Mouse (Mus musculus): ENCODE results near the gene Usp4.

Gene Usp4

DNA sequence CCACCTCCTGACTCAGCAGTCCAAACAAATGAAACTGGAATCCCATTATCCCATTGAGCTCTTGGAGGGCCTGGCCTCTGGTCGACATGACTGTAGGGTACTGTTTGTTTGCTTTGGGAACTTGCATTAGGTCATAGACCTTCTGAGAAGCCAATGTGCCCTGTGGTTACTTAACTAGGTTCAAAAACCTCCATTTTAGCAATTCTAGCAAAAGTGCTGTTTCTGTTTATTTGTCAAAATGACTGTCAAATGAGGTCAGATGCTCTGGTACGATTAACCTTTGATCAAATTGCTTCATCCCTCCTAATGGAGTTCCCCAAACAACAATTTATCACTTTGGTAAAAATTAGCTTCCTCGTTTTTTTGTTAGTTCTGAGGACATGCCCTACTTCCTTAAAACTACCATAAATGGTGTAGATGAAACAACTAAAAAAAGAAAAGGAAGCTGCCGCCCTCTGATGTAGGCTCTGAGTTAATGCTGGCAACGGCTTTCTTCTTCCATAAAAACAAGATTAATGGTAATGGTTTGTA is 5.3 kb upstream of the Usp4 start:
- peak; percentile 20 to 45 for DNase-seq

DNA sequence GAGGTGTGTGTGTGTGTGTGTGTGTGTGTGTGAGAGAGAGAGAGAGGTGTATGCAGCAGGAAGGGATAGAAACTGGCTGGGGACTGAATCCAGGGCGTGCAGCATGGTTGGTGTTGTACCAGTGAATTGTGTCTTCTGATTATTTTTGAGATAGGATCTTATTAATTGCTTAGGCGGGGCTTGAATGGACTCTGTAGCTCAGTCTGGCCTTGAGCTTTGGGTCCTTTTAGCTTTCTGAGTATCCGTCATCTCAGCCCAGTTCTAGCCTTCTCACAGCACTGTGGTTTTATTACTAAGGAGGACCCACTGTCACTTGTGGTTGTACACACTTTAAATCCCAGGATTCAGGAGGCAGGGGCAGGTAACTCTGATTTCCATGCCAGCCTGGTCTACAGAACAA is 4.3 kb upstream of the Usp4 start:
- no peak for DNase-seq

DNA sequence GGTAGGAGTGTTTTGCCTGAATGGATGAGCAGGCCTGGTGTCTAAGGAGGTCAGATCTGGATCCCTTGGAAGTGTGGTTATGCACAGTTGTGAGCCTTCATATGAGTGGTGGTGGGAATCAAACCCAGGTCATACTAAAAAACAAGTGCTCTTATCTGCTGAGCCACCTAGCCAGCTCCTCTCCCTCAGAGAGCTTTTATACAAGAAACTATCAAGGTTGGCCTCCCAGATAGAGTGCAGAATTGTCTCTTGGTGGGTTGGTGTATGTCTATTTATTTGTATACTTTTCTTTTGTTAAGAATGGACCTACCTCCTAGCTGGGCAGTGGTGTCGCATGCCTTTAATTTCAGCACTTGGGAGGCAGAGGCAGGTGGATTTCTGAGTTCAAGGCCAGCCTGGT is 3.8 kb upstream of the Usp4 start:
- no peak for DNase-seq

DNA sequence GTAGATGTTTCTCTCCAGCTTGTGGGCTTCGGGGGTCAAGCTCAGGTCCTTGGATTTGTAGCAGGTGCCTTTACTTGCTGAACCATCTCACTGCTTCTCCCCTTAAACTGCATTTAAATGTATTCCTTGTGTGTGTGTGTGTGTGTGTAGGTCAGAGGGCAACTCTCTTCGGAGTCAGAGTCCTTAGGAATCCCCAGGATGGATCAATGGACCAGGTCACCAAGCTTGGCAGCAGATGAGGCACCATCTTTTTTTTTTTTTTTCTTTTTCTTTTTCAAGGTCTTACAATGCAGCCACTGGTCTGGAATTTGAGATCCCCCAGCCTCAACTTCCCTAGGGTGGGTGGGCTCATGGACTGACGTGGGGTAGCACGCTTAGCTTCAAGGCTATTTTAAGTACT is 3.2 kb upstream of the Usp4 start:
- no peak for DNase-seq

DNA sequence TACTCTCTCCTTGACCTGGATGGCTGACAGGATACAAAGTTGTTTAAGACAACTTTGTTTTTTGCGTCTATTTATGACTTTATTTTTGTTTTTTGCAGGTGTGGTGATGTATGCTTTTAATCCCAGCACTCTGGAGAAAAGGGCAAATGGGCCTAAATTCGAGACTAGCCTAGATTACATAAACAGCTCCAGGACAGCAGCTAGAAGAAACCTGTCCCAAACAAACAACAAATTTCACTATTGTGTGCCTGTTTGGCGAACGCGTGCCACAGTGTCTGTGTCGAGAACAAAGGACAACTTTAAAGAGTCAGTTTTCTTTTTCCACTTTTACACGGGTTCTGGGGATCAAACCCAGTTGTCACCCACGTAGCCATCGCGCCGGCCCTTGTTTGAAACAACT is 629 bp upstream of the Usp4 start:
- no peak for DNase-seq

DNA sequence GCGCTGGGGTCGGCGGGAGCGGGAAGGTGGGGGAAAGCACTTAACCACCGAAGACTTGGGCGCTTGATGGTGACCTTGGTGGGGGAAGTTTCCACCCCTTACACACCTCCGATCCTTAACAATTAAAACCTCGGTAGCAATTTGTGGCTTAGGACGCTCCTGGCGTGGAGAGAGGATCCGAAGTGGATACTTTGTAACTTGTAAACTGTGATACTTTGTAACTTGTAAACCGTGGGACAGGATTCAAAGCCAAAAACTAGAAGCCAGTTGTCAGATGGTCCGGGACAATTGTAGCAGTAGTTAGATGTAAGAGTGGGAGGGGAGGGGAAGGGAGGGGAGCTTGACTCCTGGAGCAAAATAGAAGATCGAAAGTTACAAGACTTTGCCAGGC is 632 bp downstream of the Usp4 start:
- no peak for DNase-seq

DNA sequence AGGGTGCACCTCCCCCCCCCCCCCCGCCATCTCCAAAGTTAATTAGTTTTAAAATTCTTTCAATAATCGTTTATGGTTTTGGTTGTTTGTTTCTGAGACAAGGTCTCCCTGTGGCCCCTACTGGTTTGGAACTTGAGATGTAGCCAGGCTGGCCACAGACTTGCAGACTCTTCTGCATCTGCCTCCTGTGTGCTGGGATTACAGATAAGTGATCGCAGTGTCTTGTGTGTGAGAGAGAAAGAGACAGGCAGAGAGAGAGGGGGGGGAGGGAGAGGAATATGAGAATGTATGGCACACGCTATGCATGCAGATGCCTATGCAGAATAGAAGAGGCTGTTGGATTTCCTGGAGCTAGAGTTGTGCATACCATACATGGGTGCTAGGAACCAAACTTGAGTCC is 2.1 kb downstream of the Usp4 start:
- no peak for DNase-seq

DNA sequence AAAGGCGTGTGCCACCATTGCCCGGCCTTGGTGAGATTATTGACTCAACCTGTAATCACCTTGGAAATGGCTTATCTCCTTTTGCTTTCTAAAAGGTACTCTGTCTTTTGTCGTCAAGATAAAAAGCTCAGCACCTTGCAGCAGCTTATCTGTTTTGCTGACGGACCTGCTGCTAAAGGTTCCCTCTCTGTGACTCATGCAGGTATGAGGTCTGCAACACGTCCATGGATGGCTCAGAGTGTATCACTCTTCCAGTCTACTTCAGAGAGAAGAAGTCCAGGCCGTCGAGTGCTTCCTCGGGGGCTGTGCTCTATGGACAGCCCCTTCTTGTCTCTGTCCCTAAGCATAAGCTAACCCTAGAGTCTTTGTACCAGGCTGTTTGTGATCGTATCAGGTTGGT is 30.6 kb downstream of the Usp4 start:
- DNase-seq, result no peak

DNA sequence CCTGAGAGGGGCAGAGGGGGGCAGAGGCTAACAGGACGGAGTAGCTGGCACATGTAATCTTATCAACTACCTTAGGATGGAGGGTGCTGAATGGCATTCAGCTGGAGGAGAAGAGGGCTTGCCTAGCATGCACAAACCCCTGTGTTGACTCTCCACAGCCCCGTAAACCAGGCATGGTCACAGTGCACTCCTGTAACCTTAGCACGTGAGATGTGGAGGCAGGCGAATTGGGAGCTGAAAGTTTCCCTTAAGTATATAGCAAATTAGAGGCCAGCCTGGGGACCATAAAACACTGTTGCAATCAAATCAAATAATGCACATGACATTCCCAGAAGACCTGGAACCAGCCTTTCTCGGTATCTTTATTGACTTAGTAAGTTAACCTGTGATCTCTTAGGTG is 31.1 kb downstream of the Usp4 start:
- DNase-seq, result no peak

DNA sequence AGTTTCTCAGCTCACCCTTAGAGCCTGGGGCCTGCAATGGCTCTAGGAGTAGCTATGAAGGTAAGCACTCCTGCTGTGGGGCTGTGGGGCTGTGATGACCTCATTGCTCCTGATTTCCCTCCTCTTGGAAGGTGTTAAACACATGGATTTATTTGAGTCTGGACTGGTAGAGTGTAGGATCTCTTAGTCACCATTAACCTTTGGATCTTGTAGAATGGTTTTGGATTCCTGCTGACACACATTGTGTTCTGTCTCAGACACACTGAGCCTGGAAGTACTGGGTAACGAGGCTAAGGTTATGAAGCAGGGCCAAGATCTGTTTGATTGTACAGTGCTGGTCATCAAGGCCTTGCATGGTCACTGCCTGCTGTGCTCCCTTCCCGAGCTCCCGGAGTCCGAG is 31.6 kb downstream of the Usp4 start:
- no peak for DNase-seq

DNA sequence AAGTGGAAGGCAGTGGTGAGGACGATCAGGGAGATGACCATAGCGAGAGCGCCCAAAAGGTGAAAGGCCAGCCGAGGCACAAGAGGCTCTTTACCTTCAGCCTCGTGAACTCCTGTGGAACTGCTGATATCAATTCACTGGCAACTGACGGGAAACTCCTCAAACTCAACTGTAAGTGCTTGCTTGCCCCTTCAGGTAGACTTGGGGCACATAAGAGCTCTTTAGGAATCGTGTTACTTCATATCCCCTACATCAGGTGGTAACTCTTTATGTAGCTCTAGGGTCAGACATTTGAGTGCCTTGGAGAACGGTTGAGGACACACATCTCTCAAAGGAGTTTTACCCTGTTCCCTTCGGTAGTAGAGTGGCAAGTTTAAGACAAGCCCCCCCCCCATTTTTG is 33.7 kb downstream of the Usp4 start:
- DNase-seq, result peak; percentile 53 to 65

DNA sequence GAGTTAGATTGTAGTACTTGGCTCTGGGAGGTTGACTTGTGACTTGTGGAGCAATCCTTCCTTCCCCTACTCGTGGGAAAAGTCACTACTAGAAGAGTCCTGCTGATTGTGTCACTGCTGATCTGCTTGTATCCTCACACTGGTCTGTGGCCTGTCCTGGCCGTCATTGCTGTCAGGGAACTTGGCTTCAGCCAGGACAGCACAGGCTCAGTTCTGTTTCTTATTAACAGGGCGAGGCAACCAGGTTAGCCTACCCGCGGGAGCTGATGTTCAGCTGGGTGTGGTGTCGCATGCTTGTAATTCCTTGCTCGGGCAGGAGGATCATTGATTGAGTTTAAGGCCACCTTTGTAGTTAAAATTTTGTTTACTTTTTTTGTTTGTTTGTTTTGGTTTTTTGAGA is 37.4 kb downstream of the Usp4 start:
- DNase-seq, result peak in 1 of 2 experiments; percentile 16

DNA sequence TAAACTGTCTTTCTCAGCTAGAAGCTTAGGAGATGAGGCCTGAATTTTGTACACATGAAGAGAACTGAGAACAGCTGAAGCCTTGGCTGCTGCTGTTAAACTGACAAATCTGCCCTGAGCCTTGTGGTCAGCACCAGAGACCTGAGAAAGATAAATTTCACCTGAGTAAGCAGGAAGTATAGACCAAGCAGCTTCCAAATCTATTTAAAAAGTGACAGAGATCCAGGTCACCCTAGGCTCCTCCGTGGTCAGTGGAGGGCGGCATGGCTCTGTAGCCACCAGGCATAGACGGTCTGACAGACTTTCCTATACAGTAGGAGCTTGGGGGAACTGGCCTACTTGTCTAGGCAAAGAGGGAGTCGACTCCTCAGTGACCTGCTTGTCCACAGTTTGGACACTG is 39.2 kb downstream of the Usp4 start:
- no peak for DNase-seq

DNA sequence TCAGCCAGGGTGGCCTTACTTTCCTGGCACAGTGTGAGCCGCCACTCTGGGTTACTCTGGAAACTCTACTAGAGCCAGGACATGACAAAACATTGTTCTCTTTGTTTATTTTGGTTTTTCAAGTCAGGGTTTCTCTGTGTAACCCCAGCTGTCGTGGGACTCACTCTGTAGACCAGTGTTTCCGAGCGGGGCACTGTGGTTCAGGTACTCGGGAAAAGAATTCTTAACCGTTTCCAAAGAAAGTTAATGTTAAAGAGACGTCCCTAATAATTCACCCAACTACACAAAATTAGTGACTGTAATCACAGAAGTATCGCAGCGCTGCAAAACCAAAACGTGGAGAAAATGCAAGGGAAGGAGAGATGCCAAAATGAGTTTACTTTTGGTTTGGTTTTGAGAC is 40.9 kb downstream of the Usp4 start:
- no peak for DNase-seq

DNA sequence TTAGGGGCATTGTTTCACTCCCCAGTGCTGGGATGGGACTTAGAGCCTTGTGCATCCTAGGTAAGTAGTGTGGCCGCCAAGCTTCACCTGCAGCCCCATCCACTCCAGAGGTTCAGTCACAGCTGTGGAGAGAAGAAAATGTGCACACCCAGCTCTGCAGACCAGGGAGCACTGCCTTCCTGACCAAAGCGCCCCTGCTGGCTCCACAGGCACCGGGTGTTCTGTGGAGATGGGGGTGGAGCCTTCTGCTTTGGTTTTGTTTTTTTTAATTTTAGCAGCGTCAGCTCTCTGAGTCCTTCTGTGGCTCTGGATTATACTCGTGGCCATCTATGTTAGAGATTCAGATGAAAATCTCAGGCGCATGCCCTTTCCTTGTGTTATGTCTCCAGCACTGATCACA is 41.6 kb downstream of the Usp4 start:
- DNase-seq, result no peak

DNA sequence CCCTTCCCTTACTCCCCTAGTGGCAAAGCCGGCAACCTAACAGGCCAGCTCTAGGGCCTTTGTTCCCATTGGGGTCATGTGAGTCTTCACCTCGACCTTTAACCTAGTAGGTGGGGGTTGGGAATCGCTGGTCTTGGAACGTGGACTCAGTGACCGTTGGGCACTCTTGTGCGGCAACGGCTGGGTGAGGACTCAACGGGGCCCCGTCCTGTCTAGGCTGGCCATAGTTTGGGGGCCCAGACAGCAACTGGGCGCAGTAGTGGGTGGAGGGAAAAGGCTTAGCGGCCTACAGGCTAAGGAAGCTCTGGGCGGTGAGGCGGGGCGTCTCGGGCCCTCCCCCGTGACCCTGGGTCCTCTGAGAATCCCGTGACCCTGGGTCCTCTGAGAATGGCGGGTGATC is 45.0 kb downstream of the Usp4 start, which contains the start of gene 1700102P08Rik:
Gene 1700102P08Rik (plus strand): TSS at position 130 of the 400 bp plus-strand sequence.
- DNase-seq, result no peak

DNA sequence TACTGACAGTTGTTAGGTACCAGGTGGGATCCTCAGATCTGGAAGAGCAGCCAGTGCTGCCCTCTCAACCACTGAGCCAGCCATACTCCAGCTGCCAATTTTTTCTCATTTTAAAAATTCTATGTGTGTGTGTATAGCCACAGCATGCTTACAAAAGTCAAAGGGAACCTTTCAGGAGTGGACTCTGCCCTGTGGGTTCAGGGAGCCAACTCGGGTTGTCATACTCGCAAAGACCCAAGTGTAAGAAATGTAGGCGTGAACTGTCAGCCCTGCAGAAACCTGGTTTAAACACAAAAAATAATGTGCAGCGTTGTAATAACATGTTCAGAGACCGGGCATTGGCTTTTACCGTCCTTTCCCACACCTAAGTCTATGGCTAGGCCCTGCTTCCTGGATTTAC is 46.5 kb downstream of the Usp4 start:
- DNase-seq, result no peak

DNA sequence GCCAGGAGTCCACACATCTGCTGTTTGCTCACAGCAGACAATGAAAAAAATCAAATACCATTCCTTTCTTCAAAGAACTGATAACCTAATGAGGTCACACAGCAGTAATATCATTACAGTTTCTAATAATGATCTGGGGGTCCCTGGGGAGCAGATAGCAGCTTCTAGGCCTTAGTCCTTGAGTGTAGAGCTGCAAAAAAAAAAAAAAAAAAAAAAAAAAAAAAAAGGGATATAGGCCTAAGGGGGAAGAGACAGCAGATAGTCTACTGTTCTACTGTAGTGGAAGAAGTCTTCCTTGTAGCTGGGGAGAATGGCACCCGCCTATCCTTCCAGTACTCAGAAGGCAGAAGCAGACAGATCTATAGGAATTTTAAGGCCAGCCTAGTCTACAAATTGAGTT is 47.8 kb downstream of the Usp4 start:
- DNase-seq, result no peak

DNA sequence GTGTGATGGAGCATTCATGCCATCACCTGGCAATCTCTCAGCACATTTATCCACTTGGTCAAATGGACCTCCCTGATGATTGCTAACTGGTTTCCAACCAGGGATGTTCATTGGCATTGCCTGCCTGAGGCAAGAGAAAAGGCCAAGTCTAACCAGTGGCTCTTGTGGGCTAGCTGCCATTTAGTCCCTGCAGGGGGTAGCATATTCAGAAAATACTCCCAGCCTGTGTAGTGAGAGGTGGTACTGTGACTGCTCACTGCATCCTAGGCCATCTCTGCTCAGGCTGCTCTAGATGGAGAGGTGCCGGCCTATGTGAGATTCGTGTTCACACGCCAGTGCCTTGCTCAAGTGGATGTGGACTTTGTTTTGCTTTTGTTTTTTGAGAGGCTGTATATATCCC is 50.7 kb downstream of the Usp4 start:
- DNase-seq, result no peak

DNA sequence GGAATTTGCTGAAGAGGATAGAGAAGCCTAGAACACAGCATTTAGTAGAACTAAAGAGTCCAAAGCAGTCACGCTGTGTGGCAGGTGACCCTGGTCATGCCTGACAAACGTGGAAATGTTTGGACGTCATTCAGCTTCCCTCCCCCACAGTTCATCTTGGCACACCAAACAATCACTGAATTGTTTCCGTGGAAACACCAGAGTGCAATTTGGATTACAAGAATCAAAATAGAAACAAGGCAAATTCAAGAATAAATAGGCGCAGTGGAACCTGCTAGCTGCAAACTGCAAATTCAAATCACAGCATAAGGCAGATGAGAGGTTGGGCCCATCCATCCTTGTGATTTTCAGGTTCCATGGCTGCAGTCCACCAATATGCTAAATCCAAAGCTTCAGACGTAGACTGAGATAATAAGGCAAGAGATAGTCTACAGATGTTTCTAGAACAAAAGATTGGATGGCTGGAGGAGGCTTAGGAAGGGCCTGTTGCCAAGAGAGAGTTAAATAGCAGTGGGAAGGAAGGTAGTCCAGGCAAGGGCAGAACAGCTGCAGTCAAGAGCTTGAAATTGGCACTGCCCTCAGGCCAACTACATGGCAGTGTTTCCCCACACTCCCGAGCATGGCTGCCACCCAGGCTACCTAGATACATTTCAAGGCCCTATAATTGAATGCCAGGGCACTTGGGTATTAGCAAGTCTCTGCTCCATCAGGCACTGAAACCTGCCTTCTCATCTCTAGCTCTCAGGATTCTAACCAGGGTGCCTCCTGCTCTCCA is 53.7 kb downstream of the Usp4 start:
- DNase-seq, result peak; percentile 24 to 35

DNA sequence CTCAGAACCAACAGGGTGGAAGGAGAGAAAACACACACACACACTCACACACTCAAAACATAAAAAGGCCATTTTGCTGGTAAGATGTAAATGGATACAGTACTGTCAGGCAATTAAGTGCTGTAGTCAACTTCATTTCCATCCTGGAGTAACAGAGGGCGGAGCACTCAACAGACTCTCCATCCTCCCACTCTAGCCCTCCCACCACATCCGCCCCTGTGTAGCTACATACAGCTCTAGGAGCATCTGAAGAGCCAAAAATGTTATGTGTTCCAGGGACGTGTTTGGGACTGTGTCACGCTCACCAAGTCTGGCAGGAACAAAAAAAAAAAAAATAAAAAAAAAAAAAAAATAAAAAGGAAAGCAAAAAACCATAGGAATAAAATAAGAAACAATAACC is 55.4 kb downstream of the Usp4 start:
- no peak for DNase-seq

DNA sequence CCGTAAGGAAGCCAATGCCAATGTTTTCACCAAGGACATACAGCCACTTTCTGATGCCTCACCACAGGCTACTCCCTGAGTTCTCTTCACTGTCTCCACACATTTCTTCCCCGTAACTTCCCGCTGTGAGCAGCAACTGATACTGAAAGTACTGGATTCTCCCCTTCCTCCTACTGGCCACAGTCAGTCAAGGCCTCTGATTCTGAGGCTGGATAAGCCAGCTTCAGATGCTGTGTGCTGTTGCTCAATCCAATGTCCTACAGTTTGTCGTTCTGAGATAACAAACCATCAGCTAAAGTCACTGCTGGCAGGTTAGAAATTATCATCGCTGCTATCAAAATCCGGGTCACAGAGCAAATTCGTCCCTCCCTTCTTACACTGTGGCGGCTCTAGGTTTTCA is 56.8 kb downstream of the Usp4 start:
- no peak for DNase-seq

DNA sequence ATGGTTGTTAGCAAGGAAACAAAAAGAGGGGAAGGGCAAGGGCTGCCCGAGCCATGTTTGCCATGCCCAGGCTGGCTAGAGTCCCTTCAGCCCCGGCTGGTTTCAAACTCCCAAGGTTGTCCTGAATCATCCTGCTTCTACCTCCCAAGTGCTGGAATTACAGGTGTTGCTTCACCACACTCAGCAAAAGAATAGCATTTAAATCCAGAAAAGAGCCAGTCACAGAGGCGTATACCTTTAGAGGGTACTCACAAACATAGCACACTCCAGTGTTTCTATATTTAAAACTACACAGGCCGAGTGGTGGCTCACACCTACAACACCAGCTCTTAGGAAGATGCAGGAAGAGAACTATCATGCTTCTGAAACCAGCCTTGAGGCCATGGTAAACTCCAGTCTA is 61.9 kb downstream of the Usp4 start:
- no peak for DNase-seq

DNA sequence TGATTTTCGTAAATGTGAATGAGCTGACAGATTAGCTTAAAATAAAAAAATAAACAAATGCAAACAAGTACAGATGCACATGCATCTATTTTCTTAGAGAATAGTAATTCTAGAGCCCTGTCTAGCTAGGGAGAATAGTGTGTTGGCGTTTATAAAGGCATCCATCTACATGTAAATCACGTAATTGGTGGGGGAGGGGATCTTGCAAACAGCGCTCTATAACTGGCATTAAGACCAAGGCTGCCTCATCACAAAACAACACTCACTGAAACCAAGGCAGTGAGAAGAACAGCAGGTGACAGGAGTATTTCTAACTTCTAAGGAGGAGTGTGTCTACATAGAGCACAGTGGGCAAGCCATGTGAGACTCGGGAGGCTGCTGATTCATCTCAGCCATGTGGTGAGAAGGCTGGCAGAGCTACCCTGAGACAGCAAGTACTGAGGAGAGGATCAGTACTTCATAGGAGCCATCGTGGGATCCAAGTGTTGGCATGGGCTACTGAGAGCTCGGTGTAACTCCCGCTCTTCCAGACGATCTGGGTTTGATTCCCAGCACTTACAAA is 63.8 kb downstream of the Usp4 start:
- DNase-seq, result no peak

DNA sequence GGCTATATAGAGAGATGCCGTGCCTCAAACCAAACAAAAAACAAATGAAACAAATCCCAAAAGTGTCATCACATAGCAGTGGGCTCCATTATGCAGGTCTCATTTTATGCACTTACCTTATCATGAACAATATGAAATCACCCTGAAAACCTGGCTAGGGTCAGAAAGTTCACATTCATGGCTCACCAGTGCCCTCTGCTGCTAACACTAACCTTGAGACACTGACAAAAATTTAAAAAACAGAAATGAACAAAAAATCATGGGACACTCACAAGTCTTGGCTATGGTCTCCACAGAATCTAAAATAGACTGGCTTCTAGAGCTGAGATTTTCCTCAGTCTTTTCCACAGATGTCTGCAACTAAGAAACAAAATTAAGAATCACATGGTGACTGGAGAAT is 64.6 kb downstream of the Usp4 start:
- peak in 1 of 2 experiments; percentile 13 for DNase-seq
